Mouse (Mus musculus) testis, adult 2 months (tissue): ENCODE measurements at regions not wholly inside any gene's neighbourhood (a gene's known extent, or its start where the extent isn't known, plus 50 kb on each side); places are given as distances from the start of the nearest gene placed in this dataset.

Experiments
- CTCF ChIP-seq: fragments of 200-500 bp; IDR thresholded peaks from 2 replicates; pipeline ENCODE4 v1.5.1; 2012; ENCODE audit warnings: low read depth, mild to moderate bottlenecking, inconsistent platforms, low read length, moderate library complexity; ENCODE audit not compliant: control insufficient read depth, insufficient read depth, insufficient replicate concordance
- POLR2A ChIP-seq: fragments of 200-500 bp; IDR thresholded peaks from 2 replicates; pipeline ENCODE4 v1.6.1; 2012; ENCODE audit warnings: low read depth, mild to moderate bottlenecking, inconsistent platforms, low read length, moderate library complexity; ENCODE audit not compliant: control insufficient read depth

GRCm38 (mm10) chr7:116607628-116608225 lies 103.6 kb downstream of the Nucb2 start:
- TF ChIP-seq POLR2A (no peak), CTCF (no peak)
